Mouse (Mus musculus) liver, embryonic 11.5 days (tissue): ENCODE measurements at regions not wholly inside any gene's neighbourhood (a gene's known extent, or its start where the extent isn't known, plus 50 kb on each side); places are given as distances from the start of the nearest gene placed in this dataset.

Experiments used
- ATAC-seq: fragments of 200-750 bp; cut with Nextera tagmentation; replicated peaks from 2 replicates; pipeline ENCODE4 v1.8.0; 2017; ENCODE audit warnings: moderate number of reproducible peaks, mild to moderate bottlenecking, moderate TSS enrichment, moderate library complexity; ENCODE audit not compliant: low FRiP score
- DNase-seq: peaks from one replicate; pipeline ENCODE4 v3.0.0-alpha.2; 2017; ENCODE audit warnings: low spot score
- H3K27ac ChIP-seq: fragments of 300-500 bp; sonication (generic); 2 replicates; pipeline ENCODE4 v1.5.1; 2014; ENCODE audit warnings: mild to moderate bottlenecking, low read depth, low read length, control low read depth
- H3K27me3 ChIP-seq: fragments of 300-500 bp; sonication (generic); replicated peaks from 2 replicates; pipeline ENCODE4 v1.6.1; 2014; ENCODE audit warnings: low read length, mixed read lengths; ENCODE audit not compliant: control insufficient read depth, insufficient read depth
- H3K36me3 ChIP-seq: fragments of 300-500 bp; sonication (generic); 2 replicates; pipeline ENCODE4 v1.6.1; 2014; ENCODE audit warnings: mild to moderate bottlenecking, low read length, moderate library complexity, mixed read lengths; ENCODE audit not compliant: control insufficient read depth, insufficient read depth
- H3K4me1 ChIP-seq: fragments of 300-500 bp; sonication (generic); replicated peaks from 2 replicates; pipeline ENCODE4 v1.6.1; 2014; ENCODE audit warnings: low read length, mixed read lengths; ENCODE audit not compliant: control insufficient read depth, insufficient read depth
- H3K4me2 ChIP-seq: fragments of 300-500 bp; sonication (generic); 2 replicates; pipeline ENCODE4 v1.6.1; 2014; ENCODE audit warnings: mild to moderate bottlenecking, control low read depth, moderate library complexity
- H3K4me3 ChIP-seq: fragments of 300-500 bp; sonication (generic); 2 replicates; pipeline ENCODE4 v1.5.1; 2014; ENCODE audit warnings: low read depth, low read length, control low read depth
- H3K9ac ChIP-seq: fragments of 300-500 bp; sonication (generic); 2 replicates; pipeline ENCODE4 v1.6.1; 2014; ENCODE audit warnings: low read depth, low read length, control low read depth
- H3K9me3 ChIP-seq: fragments of 300-500 bp; sonication (generic); 2 replicates; pipeline ENCODE4 v1.6.1; 2016; ENCODE audit warnings: low read length, inconsistent platforms, mixed read lengths; ENCODE audit not compliant: control insufficient read depth
- WGBS: fragments of 180-500 bp; shearing (Covaris S2); extraction: QIAGEN DNeasy Blood & Tissue Kit; methylation state at CpG from one replicate; pipeline ENCODE4 v1.1.7; 2014; 5-methylcytosine and 5-hydroxymethylcytosine counted together

- WGBS: 80% methylated on average over 3 of the region's 3 CpGs
- Histone ChIP-seq H3K4me1 (no peaks in the 10 kb centered on the region; the same call in 1 of the 2 replicates), H3K9me3 (no peaks in the 10 kb centered on the region), H3K36me3 (peaks cover 2% of the 10 kb centered on the region; the same call in 1 of the 2 replicates), H3K4me2 (no peak overlapping the region), H3K4me3 (no peak overlapping the region), H3K27ac (no peak overlapping the region), H3K9ac (no peak overlapping the region), H3K27me3 (peaks cover 25% of the 10 kb centered on the region)
- no peak for DNase-seq
- ATAC-seq: no peak
These were observed 61.2 kb upstream of the Cpm start for GRCm38 (mm10) chr10:117568138-117568387.

- Histone ChIP-seq H3K4me2 (no peak overlapping the region), H3K27me3 (peaks cover 23% of the 10 kb centered on the region), H3K9me3 (no peaks in the 10 kb centered on the region), H3K27ac (no peak overlapping the region), H3K4me1 (no peaks in the 10 kb centered on the region; the same call in 1 of the 2 replicates), H3K9ac (no peak overlapping the region), H3K36me3 (peaks cover 2% of the 10 kb centered on the region; the same call in 1 of the 2 replicates), H3K4me3 (no peak overlapping the region)
- no peak for ATAC-seq
- DNase-seq: no peak
- 90% methylated on average over 8 of the region's 8 CpGs for WGBS
These were observed 61.7 kb upstream of the Cpm start for GRCm38 (mm10) chr10:117567379-117568137.

- Histone ChIP-seq H3K27ac (no peak overlapping the region), H3K4me3 (no peak overlapping the region), H3K27me3 (peaks cover 15% of the 10 kb centered on the region), H3K9ac (no peak overlapping the region), H3K9me3 (no peaks in the 10 kb centered on the region), H3K4me2 (no peak overlapping the region), H3K36me3 (peaks cover 2% of the 10 kb centered on the region; the same call in 1 of the 2 replicates), H3K4me1 (no peaks in the 10 kb centered on the region; the same call in 1 of the 2 replicates)
- ATAC-seq (no peak), DNase-seq (no peak)
- WGBS: 85% methylated on average over 8 of the region's 8 CpGs
These were observed 62.5 kb upstream of the Cpm start for GRCm38 (mm10) chr10:117566648-117567378.

GRCm38 (mm10) chr10:117566204-117566603, 63.1 kb upstream of the Cpm start:
- Histone ChIP-seq H3K27ac (no peak overlapping the region), H3K4me1 (no peaks in the 10 kb centered on the region; the same call in 1 of the 2 replicates), H3K9me3 (no peaks in the 10 kb centered on the region), H3K4me3 (no peak overlapping the region), H3K9ac (no peak overlapping the region), H3K4me2 (no peak overlapping the region), H3K36me3 (peaks cover 2% of the 10 kb centered on the region; the same call in 1 of the 2 replicates), H3K27me3 (peaks cover 9% of the 10 kb centered on the region)
- DNase-seq (no peak), ATAC-seq (no peak)
- WGBS: 87% methylated on average over 3 of the region's 3 CpGs

GRCm38 (mm10) chr10:117565529-117566086, 63.7 kb upstream of the Cpm start:
- H3K4me2 ChIP-seq: no peak overlapping the region
- H3K9me3 ChIP-seq: no peaks in the 10 kb centered on the region
- WGBS: 87% methylated on average over 4 of the region's 4 CpGs
- no peak overlapping the region for H3K27ac ChIP-seq
- H3K27me3 ChIP-seq: peaks cover 6% of the 10 kb centered on the region; the same call in 1 of the 2 replicates
- H3K4me1 ChIP-seq: no peaks in the 10 kb centered on the region
- H3K36me3 ChIP-seq: peaks cover 2% of the 10 kb centered on the region; the same call in 1 of the 2 replicates
- H3K9ac ChIP-seq: no peak overlapping the region
- DNase-seq: no peak
- no peak for ATAC-seq
- H3K4me3 ChIP-seq: no peak overlapping the region

- H3K4me2 ChIP-seq: no peak overlapping the region
- no peaks in the 10 kb centered on the region for H3K9me3 ChIP-seq
- 84% methylated on average over 3 of the region's 3 CpGs for WGBS
- ATAC-seq (no peak), DNase-seq (no peak)
- H3K27me3 ChIP-seq: peaks cover 4% of the 10 kb centered on the region; the same call in 1 of the 2 replicates
- no peak overlapping the region for H3K27ac ChIP-seq
- no peak overlapping the region for H3K9ac ChIP-seq
- H3K4me3 ChIP-seq: no peak overlapping the region
- H3K36me3 ChIP-seq: peaks cover 2% of the 10 kb centered on the region; the same call in 1 of the 2 replicates
- H3K4me1 ChIP-seq: no peaks in the 10 kb centered on the region
These were observed 64.2 kb upstream of the Cpm start for GRCm38 (mm10) chr10:117565110-117565509.

- Histone ChIP-seq H3K4me1 (no peaks in the 10 kb centered on the region), H3K27me3 (0 out of 2 replicates have a peak, but pooled peaks cover under 1% of the 10 kb centered on the region), H3K27ac (no peak overlapping the region), H3K4me3 (no peak overlapping the region), H3K9ac (no peak overlapping the region), H3K4me2 (no peak overlapping the region), H3K36me3 (peaks cover 2% of the 10 kb centered on the region; the same call in 1 of the 2 replicates), H3K9me3 (no peaks in the 10 kb centered on the region)
- DNase-seq (no peak), ATAC-seq (no peak)
- 38% methylated on average over 12 of the region's 12 CpGs for WGBS
These were observed 64.9 kb upstream of the Cpm start for GRCm38 (mm10) chr10:117564118-117565040.
